Mouse (Mus musculus): Measurements from ENCODE around the gene Ptbp2.

The Ptbp2 gene

GRCm38 (mm10) chr3:119784366-119784765 is at the start of gene Ptbp2:
Gene Ptbp2, minus strand, starts transcription at chr3:119784466.
- no peak for DNase-seq (ENCODE audit: low read depth)

GRCm38 (mm10) chr3:119814678-119815077 is 30.4 kb upstream of the Ptbp2 start:
- DNase-seq (ENCODE audit: low read depth): no peak

GRCm38 (mm10) chr3:119806123-119806522 is 21.9 kb upstream of the Ptbp2 start:
- no peak for DNase-seq (ENCODE audit: low read depth)

- DNase-seq (ENCODE audit: low read depth): no peak
Observed at GRCm38 (mm10) chr3:119794677-119795365, 10.6 kb upstream of the Ptbp2 start.

DNA sequence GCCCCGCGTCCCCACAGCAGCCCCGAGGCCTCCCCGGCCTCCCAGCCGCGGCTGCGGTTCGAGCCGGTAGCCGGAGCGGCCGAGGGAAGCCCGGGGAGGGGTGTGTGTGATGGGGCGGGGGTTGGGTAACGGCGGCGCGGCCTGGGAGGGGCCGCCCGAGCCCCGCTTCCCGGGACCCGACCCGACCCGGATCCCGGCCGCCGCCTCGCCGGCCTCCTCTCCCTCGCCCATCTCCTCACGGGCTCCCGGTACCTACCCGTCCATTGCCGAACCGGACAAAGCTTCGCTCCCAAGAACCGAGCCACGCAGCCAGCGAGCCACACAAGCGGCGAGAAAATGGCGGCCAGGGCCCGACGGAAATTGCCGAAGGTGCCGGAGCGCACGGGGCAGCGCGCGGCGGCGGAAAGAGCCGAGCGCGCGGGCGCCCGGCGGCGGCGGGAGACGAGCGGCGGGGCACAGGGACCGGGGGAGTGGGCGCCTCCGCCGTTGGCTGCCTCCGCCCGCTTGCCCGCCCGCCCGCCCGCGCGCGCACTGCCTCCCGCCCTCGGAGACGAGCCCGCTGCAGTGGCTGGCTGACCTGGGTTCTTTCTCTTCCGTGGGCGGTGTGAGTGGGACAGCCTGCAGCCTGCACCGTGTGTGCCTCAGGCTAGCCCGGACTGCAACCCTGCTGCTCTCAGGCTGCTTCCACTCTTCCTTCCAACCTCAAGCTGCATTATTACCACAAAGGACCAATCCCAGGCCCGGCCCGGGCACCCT is 1.1 kb downstream of the Ptbp2 start:
- peak; percentile 91 for DNase-seq (ENCODE audit: low read depth)

- DNase-seq (ENCODE audit: low read depth): no peak
Observed at GRCm38 (mm10) chr3:119782022-119782945, 2.0 kb downstream of the Ptbp2 start.

- peak; percentile 18 for DNase-seq (ENCODE audit: low read depth)
Observed at GRCm38 (mm10) chr3:119780876-119781275, 3.4 kb downstream of the Ptbp2 start.

DNA sequence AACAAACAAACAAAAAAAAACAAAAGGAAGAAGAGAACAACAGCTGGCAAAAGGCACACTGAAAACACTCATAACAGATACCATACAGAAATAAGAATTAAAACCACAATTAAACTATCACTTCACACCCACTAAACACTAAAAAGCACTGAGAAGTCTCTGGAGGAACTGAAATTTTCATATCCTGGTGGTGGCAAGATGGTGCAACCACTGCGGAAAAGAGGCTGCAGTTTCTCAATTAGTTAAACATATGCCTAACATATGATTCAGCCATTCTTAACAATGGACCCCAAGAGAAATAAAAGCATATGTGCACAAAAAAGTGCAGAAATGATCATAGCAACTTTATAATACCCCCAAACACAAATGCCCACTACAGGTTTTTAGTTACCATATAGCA is 5.0 kb downstream of the Ptbp2 start:
- DNase-seq (ENCODE audit: low read depth): no peak

DNA sequence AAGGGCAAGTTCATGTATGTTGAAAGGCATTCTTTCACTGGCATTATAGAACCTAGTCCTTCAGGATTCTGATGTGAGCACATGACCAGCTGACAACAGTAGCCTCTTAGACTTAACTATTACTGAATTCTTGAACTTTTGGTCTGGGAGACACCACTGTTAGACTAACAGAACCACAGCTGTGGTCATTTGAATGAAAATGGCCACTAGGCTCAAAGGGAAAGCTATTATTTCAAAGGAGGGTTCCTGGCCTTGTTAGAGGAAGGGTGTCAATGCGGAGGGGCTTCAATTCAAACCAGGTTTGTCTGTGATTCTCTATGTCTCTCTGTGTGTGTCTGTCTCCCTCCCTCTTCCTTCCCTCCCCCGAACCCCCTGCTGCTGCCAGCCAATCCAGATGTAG is 5.8 kb downstream of the Ptbp2 start:
- no peak for DNase-seq (ENCODE audit: low read depth)

GRCm38 (mm10) chr3:119776129-119776528 is 8.1 kb downstream of the Ptbp2 start:
- no peak for DNase-seq (ENCODE audit: low read depth)

- no peak for DNase-seq (ENCODE audit: low read depth)
Observed at GRCm38 (mm10) chr3:119772789-119773188, 11.5 kb downstream of the Ptbp2 start.

GRCm38 (mm10) chr3:119763772-119764171 is 20.5 kb downstream of the Ptbp2 start:
- DNase-seq (ENCODE audit: low read depth): no peak

- DNase-seq (ENCODE audit: low read depth): no peak
Observed at GRCm38 (mm10) chr3:119761732-119762131, 22.5 kb downstream of the Ptbp2 start.

DNA sequence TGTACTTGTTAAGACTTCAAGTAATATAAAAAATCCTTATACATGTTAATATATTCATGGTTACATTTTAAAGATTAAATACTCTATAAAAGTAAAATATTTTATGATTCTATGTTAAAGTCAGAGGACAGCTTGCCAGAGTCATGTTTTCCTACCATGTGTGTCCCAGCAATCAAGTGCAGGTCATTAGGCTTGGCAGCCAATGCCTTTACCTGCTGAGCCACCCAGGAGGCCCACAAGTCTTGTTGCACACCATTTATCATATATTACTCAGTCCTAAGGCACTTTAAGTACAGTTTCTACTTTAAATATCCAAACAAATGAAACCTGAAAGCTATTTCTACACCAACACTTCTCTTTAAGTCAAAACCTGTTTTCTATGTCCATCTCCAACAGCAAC is 30.5 kb downstream of the Ptbp2 start:
- no peak for DNase-seq (ENCODE audit: low read depth)

- no peak for DNase-seq (ENCODE audit: low read depth)
Observed at GRCm38 (mm10) chr3:119749551-119750249, 34.6 kb downstream of the Ptbp2 start.

DNA sequence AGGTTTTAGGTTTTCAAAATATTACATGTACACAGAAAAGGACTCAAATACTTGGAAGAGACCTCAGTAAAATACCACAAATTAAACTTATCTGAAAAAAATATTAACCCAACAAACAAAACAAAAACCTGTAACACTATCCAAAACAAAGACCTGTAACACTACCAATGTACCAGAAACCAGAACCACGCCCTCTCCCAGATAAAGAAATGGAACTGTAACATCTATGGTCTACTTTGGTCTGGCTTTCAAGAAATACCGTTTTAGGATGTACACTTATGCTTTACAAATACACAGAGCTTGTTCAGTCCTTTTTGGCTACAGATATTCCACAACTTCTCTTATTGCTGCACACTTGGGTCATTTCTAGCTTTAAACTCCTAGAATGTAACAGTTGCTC is 35.1 kb downstream of the Ptbp2 start:
- no peak for DNase-seq (ENCODE audit: low read depth)

GRCm38 (mm10) chr3:119746656-119747055 is 37.6 kb downstream of the Ptbp2 start:
- no peak for DNase-seq (ENCODE audit: low read depth)

DNA sequence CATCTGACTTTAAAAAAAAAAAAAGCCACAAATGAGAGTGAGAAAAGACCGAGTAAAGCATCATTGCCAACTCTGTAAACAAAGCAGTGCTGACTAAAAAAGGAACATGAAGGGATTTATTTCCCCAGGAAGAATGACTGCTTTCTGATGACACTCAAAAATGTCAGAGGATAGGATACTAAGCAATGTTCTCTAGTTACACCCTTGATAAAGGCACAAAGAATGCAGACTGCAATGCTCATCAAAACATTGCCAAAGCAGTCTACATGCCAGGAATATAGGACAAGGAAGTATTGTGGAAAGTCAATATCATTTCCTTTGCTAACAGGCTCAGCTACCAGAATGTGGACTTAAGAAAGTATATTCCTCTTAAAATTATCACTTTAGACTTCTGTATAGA is 38.5 kb downstream of the Ptbp2 start:
- DNase-seq (ENCODE audit: low read depth): no peak

- DNase-seq (ENCODE audit: low read depth): no peak
Observed at GRCm38 (mm10) chr3:119729863-119730262, 54.4 kb downstream of the Ptbp2 start.

- no peak for DNase-seq (ENCODE audit: low read depth)
Observed at GRCm38 (mm10) chr3:119712066-119712465, 72.2 kb downstream of the Ptbp2 start.

DNA sequence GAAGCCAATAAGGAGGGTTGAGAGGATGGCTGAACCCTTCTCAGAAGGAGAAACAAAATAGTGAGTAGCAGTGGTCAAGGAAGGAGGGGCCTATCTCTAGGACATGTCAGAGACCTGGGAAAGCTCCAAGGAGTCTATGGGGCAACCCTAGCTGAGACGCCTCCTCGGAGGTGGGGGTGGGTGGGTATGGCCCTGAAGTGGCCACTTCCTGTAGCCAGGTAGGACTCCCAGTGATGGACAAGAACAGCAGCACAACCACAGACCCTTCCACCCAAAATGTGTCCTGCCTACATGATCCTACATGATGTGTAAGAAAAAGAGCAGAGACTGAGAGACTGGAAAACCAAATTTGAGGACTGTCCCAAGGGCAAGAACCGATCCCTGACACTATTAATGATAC is 72.8 kb downstream of the Ptbp2 start:
- DNase-seq (ENCODE audit: low read depth): no peak

GRCm38 (mm10) chr3:119701467-119701866 is 82.8 kb downstream of the Ptbp2 start:
- no peak for DNase-seq (ENCODE audit: low read depth)

Measured in naive thymus-derived CD4-positive, alpha-beta T cell, adult 2 months (primary cell).